Mouse (Mus musculus): Measurements from ENCODE around the gene Aff3.

GRCm38 (mm10) chr1:38606741-38607140 lies 58.0 kb downstream of the Aff3 start:
- no peak for TF ChIP-seq CTCF (IDR thresholded peaks at IDR 0.05; ENCODE audit: low read depth)
- no peak for TF ChIP-seq EP300 (optimal IDR thresholded peaks at IDR 0.05)

Data from stomach, postnatal 0 days (tissue).